Mouse (Mus musculus) testis, adult 2 months (tissue): Measurements from ENCODE around the gene Lmntd1.

Experiments
- CTCF ChIP-seq: fragments of 200-500 bp; IDR thresholded peaks from 2 replicates; pipeline ENCODE4 v1.5.1; 2012; ENCODE audit warnings: low read depth, mild to moderate bottlenecking, inconsistent platforms, low read length, moderate library complexity; ENCODE audit not compliant: control insufficient read depth, insufficient read depth, insufficient replicate concordance
- POLR2A ChIP-seq: fragments of 200-500 bp; IDR thresholded peaks from 2 replicates; pipeline ENCODE4 v1.6.1; 2012; ENCODE audit warnings: low read depth, mild to moderate bottlenecking, inconsistent platforms, low read length, moderate library complexity; ENCODE audit not compliant: control insufficient read depth

DNA sequence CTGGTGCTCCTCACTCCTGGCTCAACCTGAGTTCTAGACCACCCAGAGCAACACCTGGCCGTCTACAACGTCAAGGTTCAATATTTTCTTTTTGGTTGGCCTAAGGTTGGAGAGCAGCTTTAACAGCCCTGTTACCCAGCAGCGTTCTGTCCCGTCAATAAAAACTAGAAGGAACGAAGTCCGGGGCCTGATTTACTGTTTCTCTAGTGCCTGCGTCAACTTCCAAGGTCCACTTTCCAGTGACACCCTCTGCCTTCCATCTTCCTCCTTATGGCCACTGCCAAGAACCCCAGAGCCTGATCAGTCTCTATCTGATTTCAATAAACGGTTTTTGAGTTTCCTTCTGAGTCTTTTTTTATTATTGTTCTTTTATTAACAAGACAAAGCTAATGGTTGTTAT, 267.8 kb downstream of the Lmntd1 start:
- no peak for TF ChIP-seq POLR2A
- no peak for TF ChIP-seq CTCF
